Mouse (Mus musculus): Measurements from ENCODE around the gene Ppp1r15a.

- peak; percentile 97 for TF ChIP-seq CTCF (IDR thresholded peaks at IDR 0.05; ENCODE audit: low read depth)
- TF ChIP-seq EP300 (optimal IDR thresholded peaks at IDR 0.05) = no peak
Observed at GRCm38 (mm10) chr7:45560843-45561623, 35.0 kb upstream of the Ppp1r15a start.
